Mouse (Mus musculus): ENCODE results near the gene Rad54l2. TPM values are rescaled to one million over a fixed set of nuclear protein-coding genes. Genes with fewer than 3 reads are reported as not detected.

Gene Rad54l2
- total RNA-seq, 2 experiments from 2014 or later, result 4.6 to 8.4 TPM

DNA sequence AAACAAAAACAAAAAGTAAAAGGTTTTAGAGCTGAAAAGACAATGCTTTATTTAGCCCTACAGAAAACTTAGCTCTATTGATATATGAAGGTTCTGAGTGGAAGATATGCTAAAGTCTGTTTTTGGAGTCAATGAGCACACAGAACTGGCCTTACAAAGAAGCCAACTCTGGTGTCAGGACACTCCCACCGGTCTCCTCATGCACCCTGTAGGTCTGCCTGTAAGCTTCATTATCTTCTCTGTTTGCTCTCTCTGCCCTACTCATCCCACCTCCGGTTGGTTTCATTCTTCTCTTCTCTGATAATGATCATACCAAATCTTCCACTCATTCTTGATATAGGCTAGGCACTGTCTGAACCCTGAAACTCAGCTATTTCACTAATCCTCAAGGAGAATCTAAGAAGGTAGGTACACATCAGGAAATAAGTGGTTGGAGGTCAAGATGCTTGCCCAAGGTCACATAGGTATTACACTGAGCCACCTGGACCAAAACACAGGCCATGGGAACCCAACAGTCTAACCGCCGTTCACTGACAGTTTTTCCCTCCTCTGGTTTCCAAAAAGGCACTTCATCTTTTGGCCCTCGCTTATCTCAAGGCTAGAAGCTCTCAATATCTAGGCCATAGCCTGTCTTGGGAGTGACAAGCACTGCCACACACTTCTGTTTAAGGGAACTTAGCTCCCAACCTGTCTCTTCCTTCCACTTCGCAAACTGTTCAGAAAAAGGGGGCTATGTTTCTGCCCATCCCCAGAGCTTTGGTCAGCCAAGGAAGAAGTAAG lies 104.7 kb downstream of the Rad54l2 start:
- ATAC-seq (replicated peaks; ENCODE audit: low FRiP score, poor library complexity, severe bottlenecking), result no peak

DNA sequence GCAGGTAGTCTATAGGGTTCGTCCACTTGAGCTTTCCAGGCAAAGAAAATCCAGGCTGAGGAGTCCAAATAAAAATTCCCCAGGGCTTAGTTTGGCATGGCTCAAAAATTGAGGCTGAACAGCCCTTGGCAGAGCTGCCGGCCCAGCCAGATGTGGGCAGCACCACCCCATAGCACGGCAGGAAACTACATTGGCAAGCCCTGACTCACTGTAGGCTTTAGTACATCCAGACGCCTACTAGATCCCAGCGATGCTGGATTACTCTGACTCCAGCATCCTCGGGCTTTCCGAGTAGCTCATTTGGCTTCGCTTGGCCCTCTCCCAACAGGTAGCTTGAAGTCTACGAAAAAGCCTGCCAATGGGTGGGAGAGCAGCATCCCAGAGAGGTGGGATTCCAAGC lies 108.0 kb downstream of the Rad54l2 start:
- ATAC-seq (replicated peaks; ENCODE audit: low FRiP score, poor library complexity, severe bottlenecking), result no peak

DNA sequence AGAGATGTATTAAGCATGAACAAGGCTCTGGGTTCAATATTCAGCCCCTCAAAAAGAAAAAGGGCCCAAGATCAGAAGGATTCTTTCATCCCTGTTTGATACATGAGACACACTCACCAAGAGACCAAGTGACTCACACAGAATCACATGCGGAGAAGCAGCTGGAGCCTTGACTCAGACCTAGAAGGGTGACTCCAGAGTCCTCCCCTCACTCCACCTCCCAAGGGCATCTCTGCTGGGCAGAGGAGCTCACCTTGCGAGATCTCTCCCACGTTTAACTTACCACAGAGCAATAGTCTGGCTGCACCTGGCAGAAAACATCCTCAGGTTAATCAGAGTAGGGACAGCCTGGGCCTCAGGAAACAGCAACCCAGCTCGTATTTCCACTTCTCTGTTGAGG lies 110.8 kb downstream of the Rad54l2 start:
- no peak for ATAC-seq (replicated peaks; ENCODE audit: low FRiP score, poor library complexity, severe bottlenecking)

GRCm38 (mm10) chr9:106677702-106678101 lies 111.3 kb downstream of the Rad54l2 start:
- no peak for ATAC-seq (replicated peaks; ENCODE audit: low FRiP score, poor library complexity, severe bottlenecking)

GRCm38 (mm10) chr9:106676571-106676970 lies 112.4 kb downstream of the Rad54l2 start:
- ATAC-seq (replicated peaks; ENCODE audit: low FRiP score, poor library complexity, severe bottlenecking), result no peak

DNA sequence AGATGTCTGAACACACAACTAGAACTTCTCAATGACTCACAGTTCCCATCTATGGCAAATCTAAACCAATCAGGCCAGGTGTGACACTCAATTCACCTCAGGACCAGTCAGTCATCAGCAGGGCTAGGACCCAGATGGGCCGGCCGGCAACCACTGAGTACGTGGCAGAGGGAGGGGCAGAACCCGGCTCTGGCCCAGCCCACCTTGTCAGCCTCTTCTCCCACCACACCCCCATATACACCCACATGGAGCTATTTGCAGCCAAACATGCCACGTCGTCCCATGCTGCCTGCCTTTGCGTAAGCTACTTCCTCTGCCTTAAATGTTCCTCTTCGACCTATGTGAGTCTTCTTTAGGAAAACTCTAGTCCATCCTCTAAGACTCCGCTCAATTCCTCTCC lies 113.0 kb downstream of the Rad54l2 start:
- ATAC-seq (replicated peaks; ENCODE audit: low FRiP score, poor library complexity, severe bottlenecking), result no peak

DNA sequence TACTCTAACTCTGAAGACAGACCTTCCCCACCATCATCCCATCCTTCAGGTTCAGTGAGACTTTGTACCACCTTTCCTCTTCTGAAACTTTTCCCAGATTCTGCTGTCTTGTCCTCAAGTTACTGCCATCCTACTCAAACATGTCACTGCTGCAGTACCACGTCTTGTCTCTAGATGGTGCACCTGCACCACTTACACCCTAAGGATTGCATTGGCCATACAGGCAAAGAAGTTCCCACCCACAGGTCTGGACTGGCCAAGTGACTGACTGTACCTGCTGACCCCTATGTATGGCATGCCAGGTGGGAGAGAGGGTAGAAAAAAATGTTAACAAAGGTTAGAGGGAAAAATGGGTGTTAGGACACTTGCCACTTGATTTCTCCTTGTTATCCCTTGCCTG lies 113.5 kb downstream of the Rad54l2 start:
- peak; percentile 56; the same call in 1 of the 2 replicates for ATAC-seq (replicated peaks; ENCODE audit: low FRiP score, poor library complexity, severe bottlenecking)

GRCm38 (mm10) chr9:106673860-106674259 lies 115.1 kb downstream of the Rad54l2 start:
- no peak for ATAC-seq (replicated peaks; ENCODE audit: low FRiP score, poor library complexity, severe bottlenecking)

DNA sequence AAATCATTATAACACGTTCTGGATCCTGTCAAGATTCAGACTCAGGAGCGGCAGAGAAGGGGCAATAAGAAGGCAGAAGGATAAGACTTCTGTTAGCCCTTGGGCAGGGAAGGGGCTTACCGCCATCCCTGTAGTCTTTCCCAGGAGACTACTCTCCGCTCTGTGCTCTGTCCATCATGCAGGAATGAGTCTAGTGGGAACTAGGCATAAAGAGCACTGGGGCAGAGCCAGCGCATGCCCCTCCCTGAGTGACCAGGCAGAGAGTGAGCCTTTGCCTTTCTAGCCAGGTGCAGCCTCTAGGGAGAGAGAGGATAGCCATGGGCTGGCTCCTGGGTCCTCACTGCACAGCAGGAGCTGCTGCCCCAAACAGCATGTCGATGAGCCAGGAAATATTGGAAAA lies 124.1 kb downstream of the Rad54l2 start:
- ATAC-seq (replicated peaks; ENCODE audit: low FRiP score, poor library complexity, severe bottlenecking), result no peak

DNA sequence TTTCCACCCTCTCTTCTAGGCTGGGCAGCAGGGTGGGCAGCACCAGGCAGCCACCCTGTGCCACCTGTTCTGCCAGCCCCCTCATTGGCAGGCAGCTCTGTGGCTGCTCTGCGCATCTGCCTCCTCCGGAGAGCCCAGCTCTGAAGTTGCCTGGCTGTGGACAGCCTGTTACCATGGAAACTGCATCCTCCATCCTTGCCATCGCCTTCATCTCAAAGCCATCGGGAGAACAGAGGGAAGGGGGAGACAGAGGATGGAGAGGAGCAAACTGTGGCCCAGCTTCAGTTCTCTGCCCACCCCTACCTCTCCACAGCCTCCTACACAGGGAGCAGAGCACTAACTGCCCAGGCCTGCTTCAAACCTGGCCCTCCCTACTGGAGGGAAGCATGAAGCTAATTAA lies 124.6 kb downstream of the Rad54l2 start:
- ATAC-seq (replicated peaks; ENCODE audit: low FRiP score, poor library complexity, severe bottlenecking), result no peak

GRCm38 (mm10) chr9:106663200-106663599 lies 125.8 kb downstream of the Rad54l2 start:
- no peak for ATAC-seq (replicated peaks; ENCODE audit: low FRiP score, poor library complexity, severe bottlenecking)

- ATAC-seq (replicated peaks; ENCODE audit: low FRiP score, poor library complexity, severe bottlenecking), result no peak
Observed at GRCm38 (mm10) chr9:106659935-106660334, 129.1 kb downstream of the Rad54l2 start.

GRCm38 (mm10) chr9:106659441-106659840 lies 129.6 kb downstream of the Rad54l2 start:
- ATAC-seq (replicated peaks; ENCODE audit: low FRiP score, poor library complexity, severe bottlenecking), result no peak

- ATAC-seq (replicated peaks; ENCODE audit: low FRiP score, poor library complexity, severe bottlenecking), result no peak
Observed at GRCm38 (mm10) chr9:106657592-106657991, 131.4 kb downstream of the Rad54l2 start.

DNA sequence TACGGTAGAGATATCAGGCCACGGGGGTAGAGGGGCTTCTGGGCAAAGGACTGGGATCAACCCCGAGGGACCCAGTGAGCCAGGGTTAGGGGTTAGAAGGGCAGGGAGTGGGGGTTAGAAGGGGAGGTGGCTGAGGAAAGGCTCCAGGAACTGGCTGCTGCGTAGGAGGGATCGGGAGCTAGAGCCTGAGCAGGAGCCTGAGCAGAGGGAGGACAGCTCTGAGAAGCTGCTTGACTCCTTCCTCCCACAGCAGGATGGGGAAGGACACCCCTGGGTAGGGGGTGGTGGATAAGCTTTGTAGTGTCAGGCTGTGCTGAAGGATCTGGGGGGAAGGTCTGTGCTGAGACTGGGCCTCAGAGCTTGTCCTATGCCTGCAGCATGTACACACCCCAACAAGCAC lies 132.2 kb downstream of the Rad54l2 start:
- ATAC-seq (replicated peaks; ENCODE audit: low FRiP score, poor library complexity, severe bottlenecking), result no peak

DNA sequence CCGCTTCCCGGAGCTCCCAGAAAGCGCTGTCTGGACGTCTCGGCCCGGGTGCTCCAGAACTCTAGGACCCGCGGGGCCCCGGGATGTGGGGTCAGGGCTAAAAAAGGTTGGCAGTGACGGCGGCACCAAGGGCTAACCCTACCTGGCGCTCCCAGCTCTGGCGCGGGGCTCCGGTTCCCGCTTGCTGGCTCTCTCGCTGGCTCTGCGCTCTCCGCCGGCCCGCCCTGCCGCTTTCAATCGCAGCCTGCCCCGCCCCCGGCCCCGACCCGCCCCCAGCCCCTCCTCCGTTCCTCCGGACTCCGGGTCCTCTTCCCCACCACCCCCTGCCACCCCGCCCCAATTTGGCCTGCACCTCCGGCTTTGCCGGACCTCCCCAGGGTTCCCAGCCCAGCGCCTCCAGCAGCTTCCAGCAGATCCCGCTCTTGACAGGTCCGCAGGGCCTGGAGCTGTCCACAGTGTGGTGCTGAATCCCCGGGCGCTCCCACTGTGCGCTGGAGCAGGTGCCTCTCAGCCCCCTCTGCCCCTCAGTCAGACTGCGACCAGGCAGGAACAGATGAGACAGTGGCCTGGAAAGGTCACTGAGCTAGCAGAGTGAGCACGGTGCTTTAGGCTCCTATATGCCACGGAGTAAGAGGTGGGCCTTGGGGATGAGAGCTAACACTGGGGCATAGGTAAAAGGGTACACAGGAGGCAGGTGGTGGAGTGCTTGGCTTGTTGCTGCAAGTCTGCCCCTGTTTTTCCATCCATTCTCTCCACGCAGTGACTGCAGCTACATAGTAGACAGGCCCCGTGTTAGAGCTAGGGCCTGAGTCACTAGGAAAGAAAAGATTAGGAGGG lies 132.9 kb downstream of the Rad54l2 start, which contains the start of gene Grm2:
Gene Grm2 (minus strand): TSS at position 199 of the 837 bp plus-strand sequence.
- ATAC-seq (replicated peaks; ENCODE audit: low FRiP score, poor library complexity, severe bottlenecking), result no peak

DNA sequence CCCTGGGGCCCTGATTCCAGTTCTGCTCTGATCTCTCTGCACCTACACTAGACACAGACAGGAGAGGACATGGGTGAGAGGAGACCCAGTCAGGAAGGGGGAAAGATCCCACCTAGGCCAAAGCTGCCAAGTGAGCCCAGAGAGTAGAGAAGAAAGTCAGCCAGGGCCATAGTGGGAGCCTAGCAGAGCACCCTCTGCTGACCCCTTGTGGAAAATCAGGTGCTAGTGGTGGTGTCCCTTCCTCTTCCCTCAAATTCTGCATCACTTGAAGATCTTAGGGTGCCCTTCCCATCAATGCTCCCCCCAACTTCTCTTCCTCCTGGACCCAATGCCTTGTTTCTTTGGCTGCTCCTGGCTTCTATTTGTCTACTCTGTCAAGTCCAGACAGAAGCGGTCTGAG lies 136.3 kb downstream of the Rad54l2 start:
- no peak for ATAC-seq (replicated peaks; ENCODE audit: low FRiP score, poor library complexity, severe bottlenecking)

GRCm38 (mm10) chr9:106647226-106647625 lies 141.8 kb downstream of the Rad54l2 start:
- ATAC-seq (replicated peaks; ENCODE audit: low FRiP score, poor library complexity, severe bottlenecking), result no peak

- no peak for ATAC-seq (replicated peaks; ENCODE audit: low FRiP score, poor library complexity, severe bottlenecking)
Observed at GRCm38 (mm10) chr9:106645684-106646271, 143.2 kb downstream of the Rad54l2 start.

GRCm38 (mm10) chr9:106643787-106644186 lies 145.2 kb downstream of the Rad54l2 start:
- ATAC-seq (replicated peaks; ENCODE audit: low FRiP score, poor library complexity, severe bottlenecking), result no peak

DNA sequence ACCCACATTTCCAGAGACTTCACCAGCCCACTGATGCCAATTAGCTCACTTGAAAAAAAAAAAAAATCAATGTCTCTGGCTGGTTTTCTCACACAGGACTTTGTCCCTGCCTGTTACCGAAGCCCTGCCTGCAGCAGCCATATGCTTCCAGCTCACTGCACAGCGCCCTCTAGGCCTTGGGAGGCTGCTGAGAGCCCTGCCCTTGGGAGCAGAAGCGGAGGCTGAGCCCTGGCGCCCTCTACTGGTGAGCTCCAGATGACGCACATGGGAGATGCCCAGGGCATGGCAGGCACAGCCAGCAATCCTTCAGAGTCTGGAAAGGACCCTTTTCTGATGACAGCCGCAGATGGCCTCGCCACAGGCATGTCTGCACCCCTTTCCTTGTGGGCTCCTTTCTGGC lies 145.9 kb downstream of the Rad54l2 start:
- no peak for ATAC-seq (replicated peaks; ENCODE audit: low FRiP score, poor library complexity, severe bottlenecking)
